Mouse (Mus musculus) telencephalon, adult 2 months (tissue): ENCODE results near the gene Nenf.
A peak's percentile ranks its signal among the peaks of the same experiment; 100 is the strongest.

Experiments used
- DNase-seq: peaks from one replicate; pipeline ENCODE4 v3.0.0-alpha.2; 2011; ENCODE audit warnings: low read depth, low spot score

Nenf gene

DNA sequence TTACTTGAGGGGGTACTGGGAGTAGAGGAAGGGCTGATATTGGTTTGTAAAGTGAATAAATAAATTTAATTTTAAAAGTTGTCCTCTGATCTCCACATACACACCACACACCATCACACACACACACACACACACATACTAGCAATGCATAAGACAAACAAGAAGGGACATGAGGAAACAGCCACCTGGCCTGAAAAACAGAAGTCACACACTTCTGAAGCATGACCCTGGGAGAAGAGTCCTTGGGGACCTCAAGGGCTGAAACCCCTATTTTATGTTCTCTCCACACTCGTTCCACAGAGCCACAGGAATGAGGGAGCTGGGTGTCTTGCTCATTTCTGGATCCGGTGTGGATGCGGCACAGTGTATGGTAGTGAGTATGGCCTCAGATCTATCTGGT is 5.4 kb upstream of the Nenf start:
- no peak for DNase-seq

DNA sequence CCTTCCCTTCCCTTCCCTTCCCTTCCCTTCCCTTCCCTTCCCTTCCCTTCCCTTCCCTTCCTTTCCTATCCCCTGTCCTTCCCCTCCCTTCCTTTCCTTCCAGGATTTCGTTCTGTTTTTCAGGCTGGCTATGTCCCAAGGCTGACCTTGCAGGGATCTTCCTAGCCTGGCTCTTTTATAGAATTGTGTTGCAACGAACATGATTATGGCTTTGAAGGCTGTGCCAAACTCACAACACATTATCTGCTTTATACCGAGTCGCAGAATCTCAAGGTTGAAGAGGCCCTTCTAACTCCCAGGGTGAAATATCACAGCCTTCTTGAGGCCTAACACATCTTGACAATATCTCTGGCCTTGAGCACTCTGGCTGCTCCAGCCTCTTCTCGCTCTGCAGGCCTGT is 692 bp upstream of the Nenf start:
- DNase-seq: no peak

DNA sequence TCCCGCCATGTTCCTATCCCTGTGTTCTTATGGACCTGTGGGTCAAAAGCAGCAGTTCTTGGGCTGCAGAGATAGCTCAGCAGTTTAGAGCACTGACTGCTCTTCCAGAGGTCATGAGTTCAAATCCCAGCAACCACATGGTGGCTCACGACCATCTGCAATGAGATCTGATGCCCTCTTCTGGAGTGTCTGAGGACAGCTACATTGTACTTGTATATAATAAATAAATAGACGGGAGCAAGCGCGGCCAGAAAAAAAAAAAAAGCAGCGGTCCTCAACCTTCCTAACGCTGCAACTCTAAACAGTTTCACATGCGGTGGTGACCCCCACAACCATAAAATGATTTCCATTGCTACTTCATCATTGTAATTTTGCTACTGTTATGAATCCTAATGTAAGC is 1.2 kb downstream of the Nenf start:
- DNase-seq: no peak

DNA sequence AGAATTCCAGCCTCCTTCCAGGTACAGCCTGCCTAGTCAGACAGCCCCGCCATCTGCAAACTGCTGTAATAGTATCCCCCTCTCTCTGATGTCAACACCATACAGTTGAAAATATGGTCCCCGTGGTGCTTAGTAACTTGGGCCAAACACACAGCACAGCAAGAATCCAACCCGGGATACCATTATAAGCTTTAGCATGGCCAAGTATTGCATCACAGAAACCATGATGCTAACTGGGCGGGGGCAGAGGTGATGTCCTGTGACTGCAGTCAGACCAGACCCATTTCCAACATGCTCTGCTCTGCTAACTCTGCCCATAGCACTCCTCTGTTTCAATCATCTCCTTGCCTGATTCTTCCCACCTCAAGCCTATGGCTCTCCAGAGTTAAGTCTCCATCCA is 4.1 kb downstream of the Nenf start:
- no peak for DNase-seq

DNA sequence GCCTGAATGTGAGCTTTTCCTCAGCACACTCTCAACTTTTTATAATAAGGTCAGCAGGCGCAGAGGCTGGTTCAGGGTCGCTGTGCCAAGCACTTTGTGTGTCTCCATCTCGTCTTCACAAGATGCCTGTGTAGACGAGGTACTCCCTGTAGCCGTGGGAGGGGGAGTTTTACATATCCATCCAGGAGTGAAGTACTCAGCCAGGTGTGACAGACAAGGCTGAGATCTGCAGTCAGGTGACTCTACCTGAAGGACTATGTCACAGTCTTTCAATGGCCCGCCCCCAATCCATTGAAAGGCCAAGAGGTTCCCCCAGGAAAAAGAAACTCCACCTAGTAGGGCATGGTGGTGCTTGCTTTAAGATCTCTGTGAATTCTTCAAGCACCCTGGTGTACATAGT is 4.8 kb downstream of the Nenf start:
- DNase-seq: no peak

DNA sequence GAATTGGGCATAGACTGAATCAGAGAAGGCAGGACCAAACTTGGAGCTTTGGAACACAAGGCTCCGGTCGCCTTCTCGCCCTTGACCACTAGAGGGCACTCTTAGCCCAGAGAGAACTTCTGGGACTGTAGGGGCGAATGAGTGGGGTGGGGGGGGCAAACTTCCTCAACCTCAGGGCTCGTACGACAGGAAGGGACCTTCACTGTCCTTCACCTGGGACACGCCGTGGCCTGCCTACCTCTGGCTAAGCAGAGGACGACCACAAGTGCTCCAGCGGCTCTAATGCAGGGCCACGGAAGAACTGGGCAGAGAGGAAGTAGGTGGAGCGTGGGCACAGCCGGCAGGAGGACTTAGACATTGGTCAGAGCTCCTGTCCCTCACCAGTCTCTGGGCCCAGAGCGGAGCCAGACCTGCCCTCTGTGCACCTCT is 5.5 kb downstream of the Nenf start:
- no peak for DNase-seq

DNA sequence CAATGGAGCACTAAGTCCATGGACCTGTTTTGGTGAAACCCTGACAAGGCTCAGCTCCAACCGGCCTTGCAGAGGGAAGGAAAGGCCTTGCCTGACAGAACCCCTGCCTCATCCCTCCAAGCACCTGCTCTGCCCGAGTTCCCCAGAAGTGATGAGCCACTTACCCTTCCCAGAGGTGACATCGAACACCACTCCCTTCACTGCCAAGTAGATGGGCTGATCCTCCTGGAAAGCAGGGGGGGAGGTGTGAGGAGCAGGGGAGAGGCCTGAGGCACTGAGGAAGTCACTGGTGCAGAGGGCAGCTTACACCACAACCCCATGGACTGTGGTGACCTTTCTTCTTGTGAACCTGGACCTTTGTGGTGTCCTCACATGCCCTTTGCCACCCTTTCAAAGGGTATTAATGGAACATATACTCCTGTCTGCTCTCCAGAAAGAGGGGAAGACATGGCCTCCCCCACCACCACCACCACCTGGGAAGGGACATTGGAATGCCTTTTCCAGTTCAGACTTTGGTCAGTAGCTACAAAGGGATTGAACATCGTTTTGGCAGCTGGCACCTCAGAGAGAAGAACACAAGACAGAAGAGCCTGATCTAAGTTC is 6.6 kb downstream of the Nenf start:
- DNase-seq: no peak

DNA sequence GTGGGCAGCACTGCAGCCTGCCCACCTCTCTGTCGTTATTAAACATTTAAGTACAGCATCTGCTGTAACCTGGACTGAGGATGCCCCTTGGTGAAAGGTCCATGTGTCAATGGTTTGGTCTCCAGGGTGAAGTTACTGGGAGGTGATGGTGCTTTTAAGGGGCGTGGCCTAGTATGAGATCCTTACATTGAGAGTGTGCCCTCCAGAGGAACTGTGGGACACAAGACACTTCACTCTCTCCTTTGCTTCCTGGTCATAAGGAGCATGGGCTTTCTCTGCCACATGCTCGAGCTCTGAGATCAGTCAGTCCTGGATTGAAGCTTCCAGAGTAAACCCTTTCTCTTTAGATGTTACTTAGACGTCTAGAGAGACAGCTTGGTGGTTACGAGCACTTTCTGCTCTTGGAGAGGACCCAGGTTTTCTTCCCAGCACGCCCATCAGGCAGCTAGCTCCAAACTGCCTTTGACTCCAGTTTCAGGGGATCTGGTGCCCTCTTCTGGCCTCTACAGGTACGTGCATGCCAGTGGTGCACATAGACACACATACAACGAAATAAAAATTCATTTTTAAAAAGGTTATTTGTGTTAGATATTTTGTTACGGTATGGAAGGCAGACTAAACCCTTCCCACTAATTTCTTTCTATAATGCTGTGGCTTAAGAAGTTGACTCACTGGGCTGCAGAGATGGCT is 10.1 kb downstream of the Nenf start:
- DNase-seq: no peak

DNA sequence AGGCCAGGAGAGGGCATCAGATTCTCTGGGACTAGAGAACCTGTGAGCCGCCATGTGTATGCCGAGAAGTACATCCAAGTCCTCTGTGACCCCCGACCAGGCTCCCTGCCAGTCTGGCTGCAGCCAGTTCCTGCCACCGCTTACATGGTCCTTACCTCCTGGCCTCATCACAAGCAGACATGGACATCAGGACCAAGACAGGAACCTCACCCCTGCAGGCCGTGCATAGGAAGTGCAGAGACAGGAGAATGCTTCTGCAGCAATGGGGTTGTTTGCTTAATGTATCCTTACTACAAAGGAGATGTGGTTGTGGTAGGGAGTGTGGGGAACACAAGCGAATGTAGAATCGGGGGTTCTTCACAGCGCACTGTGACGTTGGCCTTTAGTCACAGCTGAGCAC is 11.7 kb downstream of the Nenf start:
- no peak for DNase-seq

DNA sequence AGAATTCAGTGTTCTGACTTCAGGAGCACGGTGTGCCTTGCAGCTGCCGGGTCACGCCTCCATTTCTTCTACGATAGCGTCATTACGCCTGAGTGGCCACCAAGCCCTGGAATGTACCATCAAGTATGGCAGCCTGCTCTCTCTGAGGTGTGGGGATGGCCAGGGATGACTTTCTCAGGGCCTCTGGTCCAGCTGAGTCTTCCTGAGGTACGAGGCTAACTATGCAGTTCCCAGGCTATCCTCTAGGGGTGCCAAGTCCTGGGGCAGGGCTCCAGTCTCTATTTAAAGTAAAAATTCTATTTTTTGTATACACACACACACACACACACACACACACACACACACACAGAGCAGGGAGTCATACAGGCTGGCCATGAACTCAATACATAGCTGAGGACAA is 12.4 kb downstream of the Nenf start:
- DNase-seq: no peak

DNA sequence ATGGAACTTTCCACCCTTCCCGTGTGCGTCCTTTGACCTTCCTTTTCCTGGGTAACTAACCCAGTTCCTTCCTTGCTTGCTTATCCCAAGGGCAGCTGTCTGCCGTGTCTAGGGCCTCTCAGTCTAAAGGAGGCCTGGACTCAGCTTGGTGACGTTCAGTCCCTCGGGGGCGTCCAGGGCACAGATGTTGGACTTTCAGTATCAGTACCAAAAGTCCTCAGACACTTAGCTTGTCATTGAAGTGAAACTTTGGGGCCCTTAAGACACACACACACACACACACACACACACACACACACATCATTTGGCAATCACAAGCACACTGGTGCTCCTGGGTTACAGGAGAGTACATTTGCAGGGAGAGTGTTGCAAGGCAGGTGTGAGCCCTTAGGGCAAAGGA is 13.8 kb downstream of the Nenf start:
- no peak for DNase-seq

DNA sequence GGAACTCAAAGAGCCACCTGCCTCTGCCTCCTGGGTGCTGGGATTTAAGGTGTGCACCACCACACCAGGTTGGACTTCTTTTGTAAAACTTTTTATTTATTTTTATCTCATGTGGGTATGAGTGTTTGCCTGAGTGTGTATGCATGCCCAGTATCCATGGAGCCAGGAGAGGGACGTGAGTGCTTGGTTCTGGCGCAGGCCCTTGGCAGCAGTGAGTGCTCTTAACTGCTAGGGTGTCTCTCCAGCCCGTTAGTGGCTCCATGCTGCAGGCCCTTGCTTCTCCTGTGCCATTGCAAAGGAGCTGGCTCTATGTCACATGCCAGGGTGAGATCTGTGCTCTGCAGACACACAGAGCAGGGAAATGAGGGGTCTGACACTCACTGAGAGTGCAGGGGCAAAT is 14.3 kb downstream of the Nenf start:
- no peak for DNase-seq

DNA sequence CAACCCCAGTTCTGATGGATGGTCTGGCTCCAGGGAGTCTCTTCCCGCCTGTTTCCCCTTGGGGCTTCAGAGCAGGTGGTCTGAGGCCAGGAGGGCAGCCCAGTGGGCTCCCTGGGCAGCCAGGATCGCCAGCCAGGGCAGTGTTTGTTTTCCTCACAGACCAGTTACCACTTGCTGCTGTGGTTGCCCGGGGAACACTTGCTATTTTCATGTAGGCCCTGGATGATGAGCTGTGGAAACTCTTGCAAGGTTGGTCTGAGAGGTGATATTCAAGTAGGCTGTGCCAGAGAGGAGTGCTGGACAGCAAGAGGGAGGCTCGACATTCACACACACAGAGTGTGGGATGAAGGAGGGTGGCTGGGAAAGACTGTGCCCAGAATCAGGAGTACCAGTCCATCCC is 16.1 kb downstream of the Nenf start:
- no peak for DNase-seq

DNA sequence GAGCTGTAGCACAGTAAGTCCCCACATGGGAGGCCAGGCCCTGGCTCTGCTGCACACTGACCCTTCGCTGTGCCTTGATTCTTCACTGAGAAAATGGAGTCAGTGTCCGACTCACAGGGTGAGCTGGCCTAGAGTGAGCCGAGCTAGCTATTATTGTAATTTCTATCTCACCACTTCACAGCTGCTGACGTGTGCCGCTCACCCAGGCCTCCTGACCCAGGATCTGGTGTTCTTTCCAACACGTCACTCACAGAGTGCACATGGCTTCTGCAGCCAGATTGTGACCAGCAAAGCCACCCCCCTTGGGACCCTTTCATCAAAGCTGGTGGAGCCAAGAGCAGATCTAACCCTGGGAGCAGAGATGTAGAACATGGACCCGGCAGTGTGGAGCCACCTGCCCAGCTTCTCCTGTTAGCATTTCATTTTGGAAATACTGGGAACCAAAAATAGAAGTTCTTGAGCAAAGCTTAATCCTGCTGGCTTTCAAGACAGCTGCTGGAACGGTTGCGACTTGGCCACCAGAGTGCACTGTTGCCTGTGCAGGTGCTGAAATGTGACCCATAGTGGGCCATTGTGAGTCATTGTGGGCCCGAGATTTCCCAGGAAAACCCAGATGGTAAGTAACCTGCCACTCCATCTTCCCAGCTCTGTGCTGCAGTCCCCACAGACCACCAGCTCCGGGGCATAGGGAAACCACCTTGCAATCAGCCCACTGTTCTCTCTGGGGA is 18.6 kb downstream of the Nenf start:
- DNase-seq: peak; percentile 31

DNA sequence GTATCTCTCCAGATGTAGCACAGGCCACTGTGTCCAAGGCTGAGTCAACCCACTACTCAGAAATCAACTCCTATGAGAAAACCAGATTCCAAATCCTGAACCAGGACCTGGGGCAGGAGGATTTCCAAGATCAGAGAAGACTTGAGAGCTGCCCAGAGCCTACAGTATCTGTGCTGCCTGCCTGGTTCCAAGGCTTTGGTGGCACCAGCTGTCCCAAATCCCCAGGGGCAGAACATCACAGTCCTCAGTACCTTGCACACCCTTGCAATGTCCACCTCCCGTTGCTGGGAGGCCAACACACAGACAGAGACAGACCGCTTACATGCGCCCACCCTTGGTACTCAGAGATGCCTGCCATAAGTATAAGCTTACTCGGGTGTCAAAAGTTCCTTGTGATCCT is 19.7 kb downstream of the Nenf start:
- DNase-seq: no peak

DNA sequence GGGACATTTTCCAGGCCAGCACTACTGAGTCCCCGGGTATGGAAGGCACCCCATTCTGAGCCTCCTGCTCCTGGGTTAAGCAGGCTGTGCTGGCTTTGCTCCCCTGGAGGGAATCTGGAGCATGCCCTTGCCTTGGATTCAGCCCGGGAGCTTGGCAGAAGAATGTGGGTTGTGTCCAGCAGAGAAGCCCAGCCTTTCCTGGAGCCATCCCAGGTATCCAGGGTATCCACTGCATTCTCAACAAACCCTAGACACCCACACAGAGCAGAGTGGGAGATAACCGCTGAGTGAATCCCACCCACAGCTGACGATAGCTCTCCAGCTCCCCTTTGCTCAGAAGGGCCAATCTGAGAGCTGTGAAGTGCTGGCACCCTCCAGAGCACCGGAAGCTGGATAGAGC is 21.5 kb downstream of the Nenf start:
- no peak for DNase-seq

DNA sequence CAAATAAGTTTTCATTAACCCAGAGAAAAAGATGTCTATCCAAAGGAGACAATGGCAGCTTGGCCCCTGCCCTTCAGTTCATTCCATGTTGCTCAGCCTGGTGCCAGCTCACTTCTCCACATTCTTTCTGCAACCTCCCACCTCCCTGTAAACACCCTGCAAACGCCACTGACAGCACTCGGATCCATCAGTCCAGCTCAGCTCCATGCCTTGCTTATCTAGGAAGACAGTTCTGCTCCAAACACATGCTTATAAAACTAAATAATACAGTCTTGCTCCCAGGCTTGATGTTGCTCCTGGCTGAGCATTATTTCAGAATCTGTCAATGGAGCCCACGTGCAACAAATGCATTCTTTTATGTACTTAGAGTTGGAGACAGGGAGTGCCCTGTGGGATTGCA is 22.2 kb downstream of the Nenf start:
- no peak for DNase-seq

DNA sequence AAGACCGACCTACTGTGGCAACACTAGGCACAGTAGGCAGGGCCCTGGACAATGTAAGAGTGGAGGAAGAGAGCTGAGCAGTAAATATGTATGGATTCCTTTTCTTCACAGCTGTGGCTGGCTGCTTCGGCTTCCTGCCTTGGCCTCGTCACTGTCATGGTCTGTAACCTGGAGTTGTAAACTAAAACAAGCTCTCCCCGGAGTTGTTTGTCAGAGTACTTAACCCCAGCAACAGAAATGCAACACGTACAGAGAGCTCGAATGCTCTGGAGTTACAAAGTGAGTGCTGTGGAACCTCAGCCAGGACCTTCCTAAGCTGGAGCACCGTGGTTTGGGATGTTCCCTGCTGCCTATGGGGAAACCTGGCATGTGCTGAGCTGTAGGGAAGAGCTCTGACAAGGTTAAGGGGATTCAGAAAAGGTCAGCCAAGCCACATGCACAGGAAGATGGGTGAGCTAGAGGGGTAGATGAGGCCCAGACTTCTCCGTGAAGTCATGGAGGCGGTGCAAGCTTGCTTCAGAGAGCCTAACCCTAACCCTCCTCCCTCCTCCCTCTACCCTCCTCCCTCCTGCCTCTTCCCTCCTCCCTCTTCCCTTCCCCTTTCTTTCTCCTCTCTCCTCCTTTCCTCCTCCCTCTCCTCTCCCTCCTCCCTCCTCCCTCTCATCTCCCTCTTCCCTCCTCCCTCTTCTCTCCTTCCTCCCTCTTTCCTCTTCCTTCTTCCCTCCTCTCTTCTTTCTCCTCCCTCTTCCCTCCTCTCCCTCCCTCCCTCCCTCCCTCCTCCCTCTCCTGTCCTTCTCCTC is 23.8 kb downstream of the Nenf start:
- DNase-seq: no peak

DNA sequence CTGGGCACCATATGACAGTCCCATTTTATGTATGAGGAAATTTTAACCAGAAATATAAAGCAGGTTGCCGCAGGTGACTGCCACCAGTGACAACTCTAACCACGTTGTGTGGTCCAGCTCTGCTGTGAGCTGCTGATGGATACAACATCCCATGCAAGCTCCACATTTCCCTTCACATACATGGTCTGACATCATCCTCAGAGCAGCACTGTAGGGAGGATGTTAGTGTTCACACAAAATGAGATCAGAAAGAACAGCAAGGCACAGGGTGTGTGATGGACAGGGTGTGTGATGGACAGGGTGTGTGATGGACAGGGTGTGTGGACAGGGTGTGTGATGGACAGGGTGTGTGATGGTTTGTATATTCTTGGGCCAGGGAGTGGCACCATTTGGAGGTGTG is 24.9 kb downstream of the Nenf start:
- no peak for DNase-seq

DNA sequence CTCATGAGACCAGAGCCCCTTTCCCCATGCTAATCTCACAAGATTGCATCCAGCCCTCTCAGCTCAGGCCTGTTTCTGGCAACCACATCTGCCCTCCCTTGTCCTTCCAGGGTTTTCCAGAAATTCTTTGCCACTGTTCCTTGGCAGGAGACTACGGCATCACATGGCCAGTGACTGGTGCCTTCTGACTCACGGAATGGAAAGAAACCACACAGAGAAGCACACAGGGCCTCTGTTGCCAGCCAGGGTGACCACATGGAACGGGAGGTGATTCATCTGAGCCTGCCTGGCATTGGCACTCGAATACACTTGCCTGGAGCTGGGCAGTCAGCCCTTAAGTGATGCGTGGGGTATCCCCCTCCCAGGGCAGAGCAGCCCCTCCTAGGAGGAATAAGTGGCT is 25.6 kb downstream of the Nenf start:
- DNase-seq: peak; percentile 61

DNA sequence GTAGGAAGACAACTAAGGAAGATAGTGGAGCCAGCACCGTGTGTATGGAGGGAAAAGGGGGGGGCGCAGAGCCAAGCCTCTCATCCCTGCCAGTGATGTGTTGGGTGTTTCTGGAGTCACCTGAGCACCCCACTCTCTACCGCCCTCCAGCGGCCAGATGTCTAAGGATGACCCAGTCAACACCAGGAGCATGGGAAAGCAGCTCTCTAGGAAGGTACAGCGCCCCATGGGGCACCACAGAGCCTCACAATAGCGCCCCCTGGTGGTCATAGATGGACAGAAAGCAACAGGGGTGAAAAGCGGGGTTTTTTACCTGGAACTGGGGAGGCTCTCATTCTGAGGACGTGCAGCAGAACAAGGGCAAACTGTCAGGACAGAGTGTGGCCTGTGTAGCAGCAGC is 29.2 kb downstream of the Nenf start:
- no peak for DNase-seq

DNA sequence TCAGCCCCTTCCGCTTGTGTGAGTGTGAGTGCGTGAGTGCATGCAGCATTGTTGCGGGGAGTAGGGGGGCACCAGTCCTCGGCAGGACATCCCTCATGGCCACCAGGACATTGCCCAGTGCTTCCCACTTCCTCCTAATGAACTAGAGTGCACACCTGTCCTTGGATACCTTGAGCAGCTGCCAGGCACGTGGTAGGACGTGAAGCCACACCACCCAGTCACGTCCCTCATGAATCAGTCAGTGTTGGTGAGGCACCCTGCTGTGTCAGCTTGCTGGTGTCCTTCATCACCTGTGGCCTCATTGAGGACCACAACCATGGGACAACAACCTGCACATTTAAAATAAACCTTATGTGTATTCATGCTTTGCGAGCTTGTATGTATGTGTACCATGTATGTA is 33.5 kb downstream of the Nenf start:
- DNase-seq: no peak
